Mouse (Mus musculus) stomach, embryonic 16.5 days (tissue): ENCODE data around the gene Nipal1. TPM values are rescaled to one million over a fixed set of nuclear protein-coding genes. Genes with fewer than 3 reads are reported as not detected.

Source experiments
- ATAC-seq: fragments of 200-750 bp; cut with Nextera tagmentation; 2 replicates; pipeline ENCODE4 v1.8.0; 2017; ENCODE audit warnings: moderate number of reproducible peaks, moderate TSS enrichment; ENCODE audit not compliant: insufficient read depth, low FRiP score
- H3K27ac ChIP-seq: fragments of 300-500 bp; sonication (generic); 2 replicates; pipeline ENCODE4 v1.5.1; 2014; ENCODE audit warnings: low read length
- H3K27me3 ChIP-seq: fragments of 300-500 bp; sonication (generic); 2 replicates; pipeline ENCODE4 v1.6.1; 2014; ENCODE audit warnings: low read length, control low read depth, mixed read lengths; ENCODE audit not compliant: control insufficient read depth, insufficient read depth
- H3K36me3 ChIP-seq: fragments of 300-500 bp; sonication (generic); 2 replicates; pipeline ENCODE4 v1.6.1; 2014; ENCODE audit warnings: low read length; ENCODE audit not compliant: control insufficient read depth, insufficient read depth
- H3K4me1 ChIP-seq: fragments of 300-500 bp; sonication (generic); 2 replicates; pipeline ENCODE4 v1.6.1; 2014; ENCODE audit warnings: low read length, control low read depth, mixed read lengths; ENCODE audit not compliant: control insufficient read depth, insufficient read depth
- H3K4me2 ChIP-seq: fragments of 300-500 bp; sonication (generic); 2 replicates; pipeline ENCODE4 v1.6.1; 2014; ENCODE audit warnings: low read depth, low read length, mixed read lengths
- H3K4me3 ChIP-seq: fragments of 300-500 bp; sonication (generic); replicated peaks from 2 replicates; pipeline ENCODE4 v1.5.1; 2014; ENCODE audit warnings: mild to moderate bottlenecking, low read length
- H3K9ac ChIP-seq: fragments of 300-500 bp; sonication (generic); 2 replicates; pipeline ENCODE4 v1.6.1; 2014; ENCODE audit warnings: low read length
- H3K9me3 ChIP-seq: fragments of 300-500 bp; sonication (generic); replicated peaks from 2 replicates; pipeline ENCODE4 v1.6.1; 2016; ENCODE audit warnings: low read length, control low read depth; ENCODE audit not compliant: control insufficient read depth
- WGBS: fragments of 180-500 bp; shearing (Covaris S2); extraction: QIAGEN DNeasy Blood & Tissue Kit; methylation state at CpG from one replicate; pipeline ENCODE4 v1.1.7; 2014; 5-methylcytosine and 5-hydroxymethylcytosine counted together
- polyA plus RNA-seq: library from polyadenylated mRNA; unstranded; fragments of >200 nt; fragmentation: Nextera tagmentation; extraction: Ambion mirVana; gene quantifications from 2 replicates; pipeline ENCODE4 v1.2.1, GENCODE M21; 2015

The Nipal1 gene
- 21.3 and 28.1 TPM in 2 replicates for polyA plus RNA-seq

GRCm38 (mm10) chr5:72647418-72647907 lies at the start of gene Nipal1:
Nipal1 (plus strand) TSS chr5:72647795.
- peak; percentile 92 for ATAC-seq
- peak within 1 kb of the TSS; percentile 61 for H3K4me2 ChIP-seq
- no peaks in the 10 kb centered on the region for H3K36me3 ChIP-seq
- H3K4me3 ChIP-seq, result peak within 1 kb of the TSS; percentile 55
- peak within 1 kb of the TSS; percentile 67 for H3K9ac ChIP-seq
- 0 out of 2 replicates have a peak, but pooled peaks cover 3% of the 10 kb centered on the region for H3K27me3 ChIP-seq
- 1% methylated on average over 25 of the region's 25 CpGs for WGBS
- peaks cover 5% of the 10 kb centered on the region; the same call in 1 of the 2 replicates for H3K4me1 ChIP-seq
- no peaks in the 10 kb centered on the region for H3K9me3 ChIP-seq
- peak within 1 kb of the TSS; percentile 30 for H3K27ac ChIP-seq

- peak; percentile 64; the same call in 1 of the 2 replicates for ATAC-seq
- no peak overlapping the region for H3K4me3 ChIP-seq
- no peaks in the 10 kb centered on the region for H3K4me1 ChIP-seq
- no peaks in the 10 kb centered on the region for H3K9me3 ChIP-seq
- H3K27me3 ChIP-seq, result no peaks in the 10 kb centered on the region
- no peak overlapping the region for H3K9ac ChIP-seq
- no peak overlapping the region for H3K27ac ChIP-seq
- no peaks in the 10 kb centered on the region for H3K36me3 ChIP-seq
- H3K4me2 ChIP-seq, result no peak overlapping the region
- WGBS, result 11% methylated on average over 5 of the region's 5 CpGs
Measured at GRCm38 (mm10) chr5:72601006-72601405, 46.6 kb upstream of the Nipal1 start.

- no peaks in the 10 kb centered on the region for H3K27me3 ChIP-seq
- no peak overlapping the region for H3K9ac ChIP-seq
- WGBS, result 65% methylated on average over 4 of the region's 4 CpGs
- no peak overlapping the region for H3K27ac ChIP-seq
- H3K4me3 ChIP-seq, result no peak overlapping the region
- no peak overlapping the region for H3K4me2 ChIP-seq
- no peaks in the 10 kb centered on the region for H3K4me1 ChIP-seq
- H3K36me3 ChIP-seq, result no peaks in the 10 kb centered on the region
- no peaks in the 10 kb centered on the region for H3K9me3 ChIP-seq
- no peak for ATAC-seq
Measured at GRCm38 (mm10) chr5:72603138-72603537, 44.5 kb upstream of the Nipal1 start.

- Histone ChIP-seq H3K9ac (no peak overlapping the region), H3K27me3 (no peaks in the 10 kb centered on the region), H3K4me3 (no peak overlapping the region), H3K9me3 (no peaks in the 10 kb centered on the region), H3K4me2 (no peak overlapping the region), H3K4me1 (no peaks in the 10 kb centered on the region), H3K27ac (no peak overlapping the region), H3K36me3 (no peaks in the 10 kb centered on the region)
- 86% methylated on average over 4 of the region's 4 CpGs for WGBS
- ATAC-seq, result no peak
Measured at GRCm38 (mm10) chr5:72617413-72617812, 30.2 kb upstream of the Nipal1 start.

DNA sequence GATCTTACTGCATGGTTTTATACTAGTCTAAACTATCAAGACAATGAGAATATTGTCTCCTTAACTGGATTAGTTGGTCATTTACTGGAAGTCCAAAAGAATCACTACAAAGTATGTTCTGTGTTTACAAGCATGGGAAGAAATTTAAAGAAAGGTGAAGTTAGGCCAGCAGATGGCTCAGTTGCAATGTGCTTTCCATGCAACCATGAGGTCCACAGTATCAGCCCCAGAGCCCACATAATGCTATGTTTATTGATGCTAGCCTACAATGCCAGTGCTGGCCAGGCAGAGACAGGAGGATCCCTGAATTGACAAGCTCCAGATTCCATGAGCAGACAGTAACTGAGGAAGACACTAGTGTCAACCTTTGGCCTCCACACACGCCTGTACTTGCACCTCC lies 26.6 kb upstream of the Nipal1 start:
- Histone ChIP-seq H3K4me1 (no peaks in the 10 kb centered on the region), H3K27me3 (no peaks in the 10 kb centered on the region), H3K36me3 (no peaks in the 10 kb centered on the region), H3K9me3 (no peaks in the 10 kb centered on the region), H3K9ac (no peak overlapping the region), H3K4me2 (no peak overlapping the region), H3K27ac (no peak overlapping the region), H3K4me3 (no peak overlapping the region)
- no peak for ATAC-seq
- WGBS, result 83% methylated on average over 1 of the region's 1 CpGs

GRCm38 (mm10) chr5:72630026-72630425 lies 17.6 kb upstream of the Nipal1 start:
- Histone ChIP-seq H3K4me3 (no peak overlapping the region), H3K27ac (no peak overlapping the region), H3K4me1 (no peaks in the 10 kb centered on the region), H3K9ac (no peak overlapping the region), H3K27me3 (no peaks in the 10 kb centered on the region), H3K36me3 (no peaks in the 10 kb centered on the region), H3K4me2 (no peak overlapping the region), H3K9me3 (no peaks in the 10 kb centered on the region)
- WGBS, result 88% methylated on average over 6 of the region's 6 CpGs
- ATAC-seq, result no peak

GRCm38 (mm10) chr5:72634791-72635271 lies 12.8 kb upstream of the Nipal1 start:
- Histone ChIP-seq H3K27ac (no peak overlapping the region), H3K4me3 (no peak overlapping the region), H3K9ac (no peak overlapping the region), H3K36me3 (no peaks in the 10 kb centered on the region), H3K9me3 (no peaks in the 10 kb centered on the region), H3K4me2 (no peak overlapping the region), H3K4me1 (no peaks in the 10 kb centered on the region), H3K27me3 (no peaks in the 10 kb centered on the region)
- ATAC-seq, result no peak
- WGBS, result 81% methylated on average over 9 of the region's 9 CpGs

- no peaks in the 10 kb centered on the region for H3K27me3 ChIP-seq
- H3K4me3 ChIP-seq, result no peak overlapping the region
- H3K36me3 ChIP-seq, result no peaks in the 10 kb centered on the region
- 46% methylated on average over 3 of the region's 3 CpGs for WGBS
- no peak overlapping the region for H3K9ac ChIP-seq
- H3K9me3 ChIP-seq, result no peaks in the 10 kb centered on the region
- ATAC-seq, result no peak
- no peak overlapping the region for H3K27ac ChIP-seq
- H3K4me2 ChIP-seq, result no peak overlapping the region
- H3K4me1 ChIP-seq, result no peaks in the 10 kb centered on the region
Measured at GRCm38 (mm10) chr5:72636122-72636521, 11.5 kb upstream of the Nipal1 start.

- Histone ChIP-seq H3K4me3 (no peak overlapping the region), H3K27ac (no peak overlapping the region), H3K9me3 (no peaks in the 10 kb centered on the region), H3K36me3 (no peaks in the 10 kb centered on the region), H3K4me2 (no peak overlapping the region), H3K27me3 (no peaks in the 10 kb centered on the region), H3K9ac (no peak overlapping the region), H3K4me1 (no peaks in the 10 kb centered on the region)
- WGBS, result 69% methylated on average over 3 of the region's 3 CpGs
- ATAC-seq, result no peak
Measured at GRCm38 (mm10) chr5:72636576-72636975, 11.0 kb upstream of the Nipal1 start.
